Mouse (Mus musculus) stomach, postnatal 0 days (tissue): ENCODE measurements around the gene Pabpn1l.

Experiments used
- CTCF ChIP-seq: IDR thresholded peaks from 2 replicates; pipeline ENCODE4 v1.5.1; 2016; ENCODE audit warnings: antibody characterized with exemption, low read depth, mild to moderate bottlenecking, moderate library complexity
- EP300 ChIP-seq: optimal IDR thresholded peaks from 2 replicates; pipeline ENCODE3; 2016; ENCODE audit warnings: antibody characterized with exemption

DNA sequence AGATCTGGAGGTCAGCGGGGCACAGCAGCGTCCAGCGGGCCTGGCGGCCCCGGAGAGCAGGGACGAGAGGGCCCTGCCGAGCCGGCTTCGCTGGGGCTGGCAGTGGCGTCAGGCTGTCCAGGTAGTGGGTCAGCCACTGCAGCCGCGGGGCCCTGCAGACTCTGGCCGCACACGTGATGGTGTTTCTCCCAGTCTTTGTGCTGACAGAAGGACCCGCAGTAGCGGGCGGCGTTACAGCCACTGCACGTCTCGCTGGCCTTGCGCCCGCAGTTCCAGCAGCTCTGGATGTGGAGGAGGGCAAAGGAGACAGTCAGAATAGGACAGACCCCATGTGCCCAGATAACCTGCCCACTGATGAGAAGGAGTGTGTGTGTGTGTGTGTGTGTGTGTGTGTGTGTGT, 8.2 kb upstream of the Pabpn1l start:
- TF ChIP-seq CTCF, result no peak
- TF ChIP-seq EP300, result no peak
